8 mouse cellular contexts compared by ENCODE assay signal in the genomic region with DNA sequence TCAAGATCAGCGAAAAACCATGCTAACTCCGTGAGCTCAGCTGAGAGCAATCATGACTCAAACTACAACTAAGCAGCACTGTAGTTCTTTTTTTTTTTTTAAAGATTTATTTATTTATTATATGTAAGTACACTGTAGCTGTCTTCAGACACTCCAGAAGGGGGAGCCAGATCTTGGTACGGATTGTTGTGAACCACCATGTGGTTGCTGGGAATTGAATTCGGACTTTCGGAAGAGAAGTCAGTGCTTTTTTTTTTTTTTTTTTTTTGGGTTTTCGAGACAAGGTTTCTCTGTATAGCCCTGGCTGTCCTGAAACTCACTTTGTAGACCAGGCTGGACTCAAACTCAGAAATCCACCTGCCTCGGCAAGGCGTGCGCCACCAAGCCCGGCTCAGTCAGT.
DNase-seq lines count a peak whose midpoint lies in the region; ATAC-seq and TF ChIP-seq lines count a peak whose summit lies in the region.
"Not testable (repeated sequence)": the region's sequence is repeated elsewhere in the genome, so short reads cannot be mapped to it uniquely, and the experiment has no call there.

No protein-coding gene starts in this region.

- TF ChIP-seq EP300 in CH12.LX (IDR thresholded peaks at IDR 0.05; ENCODE audit: low read length); heart, adult 2 months (IDR thresholded peaks at IDR 0.05; ENCODE audit: insufficient read depth, low read depth, low read length); lung, postnatal 0 days (IDR thresholded peaks at IDR 0.05); stomach, postnatal 0 days (optimal IDR thresholded peaks at IDR 0.05): not testable (repeated sequence)

- in situ Hi-C loops in CH12.LX (cut with MboI; ENCODE audit: low pct_ligation_motif_present, low pct_unique_long_range_greater_than_20kb, low sequenced_read_pairs): loop anchor here (25.0 kb wide), 2 partner anchors 313 to 413 kb away; a partner anchor contains a TSS
- in situ Hi-C loops in ES-E14 (cut with MboI; ENCODE audit: low sequenced_read_pairs in 2 of 2, unreplicated experiment in 2 of 2): not testable (repeated sequence)

- H3K79me2 ChIP-seq in CH12.LX (replicated peaks; ENCODE audit: control insufficient read depth, extremely low read depth, insufficient read depth, poor library complexity, severe bottlenecking); heart, adult 2 months (replicated peaks; ENCODE audit: control insufficient read depth, insufficient read depth, low read length): not testable (repeated sequence)

- H3K27me3 ChIP-seq in CH12.LX (replicated peaks); heart, adult 2 months (ENCODE audit: control insufficient read depth, insufficient read depth, low read length); intestine, postnatal 0 days (replicated peaks; ENCODE audit: control insufficient read depth, insufficient read depth, low read length); lung, postnatal 0 days (replicated peaks; ENCODE audit: insufficient read depth, low read length); stomach, postnatal 0 days (ENCODE audit: control insufficient read depth, insufficient read depth, low read length): not testable (repeated sequence)

- H3K9ac ChIP-seq in CH12.LX (ENCODE audit: insufficient read depth, low read depth); ES-E14 (ENCODE audit: insufficient read depth, low read depth, low read length, poor library complexity, severe bottlenecking); heart, adult 2 months (ENCODE audit: low read depth, low read length); intestine, postnatal 0 days (ENCODE audit: low read depth, low read length); lung, postnatal 0 days (replicated peaks; ENCODE audit: low read depth); stomach, postnatal 0 days (ENCODE audit: low read length): not testable (repeated sequence)

- H3K4me2 ChIP-seq in CH12.LX (ENCODE audit: insufficient read depth, low read depth, poor library complexity, severe bottlenecking); intestine, postnatal 0 days (replicated peaks; ENCODE audit: low read depth); lung, postnatal 0 days (replicated peaks; ENCODE audit: low read depth, low read length); stomach, postnatal 0 days (replicated peaks; ENCODE audit: low read depth): not testable (repeated sequence)

- intact Hi-C loops in heart, adult 2 months (cut with DNase I): not testable (repeated sequence)

- H3K9me3 ChIP-seq in CH12.LX (replicated peaks; ENCODE audit: low read length); ES-E14 (ENCODE audit: control insufficient read depth, insufficient read depth, low read depth, low read length); intestine, postnatal 0 days (ENCODE audit: control insufficient read depth); lung, postnatal 0 days (ENCODE audit: low read length); stomach, postnatal 0 days (ENCODE audit: control insufficient read depth, low read length): not testable (repeated sequence)

- 95% methylated on average over 9 of the region's 10 CpGs for WGBS in heart, adult 2 months
- 96% methylated on average over 10 of the region's 10 CpGs for WGBS in intestine, postnatal 0 days
- WGBS in lung, postnatal 0 days: 95% methylated on average over 9 of the region's 10 CpGs
- 93% methylated on average over 9 of the region's 10 CpGs for WGBS in stomach, postnatal 0 days

- not testable (repeated sequence) for TF ChIP-seq RAD21 in CH12.LX (IDR thresholded peaks at IDR 0.05; ENCODE audit: low read depth, low read length)

- dilution Hi-C loops in CH12.LX (cut with MboI; ENCODE audit: extremely low pct_ligation_motif_present, extremely low pct_unique_long_range_greater_than_20kb, low sequenced_read_pairs): not testable (repeated sequence)

- not testable (repeated sequence) for H3K27ac ChIP-seq in CH12.LX (ENCODE audit: insufficient read depth, low read depth); ES-E14 (ENCODE audit: insufficient read depth, low read depth, low read length, poor library complexity, severe bottlenecking); heart, adult 2 months; intestine, postnatal 0 days (ENCODE audit: low read depth, low read length); layer of hippocampus, adult 2 months; lung, postnatal 0 days (ENCODE audit: low read length); stomach, postnatal 0 days (replicated peaks)

- TF ChIP-seq POLR2A in CH12.LX (IDR thresholded peaks at IDR 0.05; ENCODE audit: low read depth, low read length); heart, adult 2 months (IDR thresholded peaks at IDR 0.05; ENCODE audit: insufficient read depth, low read depth, low read length): not testable (repeated sequence)

- DNase-seq in CH12.LX (ENCODE audit: extremely low read depth); ES-E14 (ENCODE audit: low read depth, low spot score); heart, adult 2 months; layer of hippocampus, adult 2 months (ENCODE audit: low spot score in 2 of 2); lung, postnatal 0 days (ENCODE audit: low spot score); stomach, postnatal 0 days (ENCODE audit: low spot score): not testable (repeated sequence)
- peak; percentile 57 for DNase-seq in R1 (ENCODE audit: low read depth, low spot score)

- H3K4me3 ChIP-seq in CH12.LX (replicated peaks in 1 of 3; ENCODE audit: low read depth in 2 of 3, low read length in 2 of 3, poor library complexity in 1 of 3); ES-E14 (ENCODE audit: insufficient read depth in 1 of 2, low read depth in 1 of 2, low read length in 2 of 2, poor library complexity in 1 of 2, severe bottlenecking in 1 of 2); heart, adult 2 months; intestine, postnatal 0 days (ENCODE audit: low read depth, low read length); layer of hippocampus, adult 2 months; lung, postnatal 0 days (ENCODE audit: low read depth, low read length); stomach, postnatal 0 days (ENCODE audit: low read depth, low read length): not testable (repeated sequence)

- not testable (repeated sequence) for ATAC-seq in intestine, postnatal 0 days; lung, postnatal 0 days; stomach, postnatal 0 days (ENCODE audit: low FRiP score, low TSS enrichment)

- peaks cover 0 to 11% of the 10 kb centered on the region in 2 experiments; a peak in 2 of 4 replicates for H3K4me1 ChIP-seq in CH12.LX (ENCODE audit: control insufficient read depth in 1 of 2, insufficient read depth in 2 of 2)
- H3K4me1 ChIP-seq in ES-E14 (ENCODE audit: control insufficient read depth in 2 of 2, insufficient read depth in 2 of 2, low read length in 2 of 2, poor library complexity in 1 of 2): peaks cover 14 to 18% of the 10 kb centered on the region in 2 experiments
- H3K4me1 ChIP-seq in heart, adult 2 months (ENCODE audit: control insufficient read depth, insufficient read depth, low read length): peaks cover 12% of the 10 kb centered on the region
- H3K4me1 ChIP-seq in intestine, postnatal 0 days (replicated peaks; ENCODE audit: control insufficient read depth, insufficient read depth, low read length); lung, postnatal 0 days (ENCODE audit: insufficient read depth, low read depth, low read length); stomach, postnatal 0 days (replicated peaks; ENCODE audit: control insufficient read depth, insufficient read depth): not testable (repeated sequence)

- H3K36me3 ChIP-seq in CH12.LX (replicated peaks in 1 of 2; ENCODE audit: control insufficient read depth in 1 of 2, insufficient read depth in 1 of 2, low read length in 1 of 2): peaks cover 83 to 97% of the 10 kb centered on the region in 2 experiments
- peaks cover 30% of the 10 kb centered on the region for H3K36me3 ChIP-seq in ES-E14 (ENCODE audit: control insufficient read depth, insufficient read depth, low read length, poor library complexity, severe bottlenecking)
- peaks cover 32% of the 10 kb centered on the region for H3K36me3 ChIP-seq in heart, adult 2 months (ENCODE audit: control insufficient read depth, insufficient read depth, low read length)
- H3K36me3 ChIP-seq in intestine, postnatal 0 days (ENCODE audit: control insufficient read depth, insufficient read depth): peaks cover 81% of the 10 kb centered on the region
- H3K36me3 ChIP-seq in lung, postnatal 0 days (ENCODE audit: insufficient read depth, low read length): peaks cover 79% of the 10 kb centered on the region
- peaks cover 49% of the 10 kb centered on the region for H3K36me3 ChIP-seq in stomach, postnatal 0 days (ENCODE audit: control insufficient read depth, insufficient read depth, low read length)

- TF ChIP-seq CTCF in CH12.LX (conservative IDR thresholded peaks at IDR 0.05 in 1 of 2, IDR thresholded peaks at IDR 0.05 in 1 of 2; ENCODE audit: low read depth in 2 of 2, low read length in 2 of 2): peak in 1 of 2 experiments; percentile 17; a peak in 1 of 4 replicates
- TF ChIP-seq CTCF in heart, adult 2 months (IDR thresholded peaks at IDR 0.05): 0 out of 2 replicates have a peak, but pooled peaks have one; percentile 12
- TF ChIP-seq CTCF in intestine, postnatal 0 days (IDR thresholded peaks at IDR 0.05; ENCODE audit: low read depth): peak; percentile 27
- TF ChIP-seq CTCF in layer of hippocampus, adult 2 months (conservative IDR thresholded peaks at IDR 0.05): peak; percentile 23; the same call in 1 of the 2 replicates
- TF ChIP-seq CTCF in lung, postnatal 0 days (IDR thresholded peaks at IDR 0.05): peak; percentile 34; the same call in 1 of the 2 replicates
- TF ChIP-seq CTCF in stomach, postnatal 0 days (IDR thresholded peaks at IDR 0.05; ENCODE audit: low read depth): peak; percentile 39; the same call in 1 of the 2 replicates

TF ChIP-seq in CH12.LX, 34 proteins besides CTCF, POLR2A, EP300 and RAD21:
- peak; percentile 32; the same call in 1 of the 2 replicates for TF ChIP-seq ZNF384 (IDR thresholded peaks at IDR 0.05; ENCODE audit: low read depth, low read length)

TF ChIP-seq in ES-E14, 5 proteins besides CTCF, POLR2A, EP300 and RAD21:
- 0 out of 2 replicates have a peak, but pooled peaks have one; percentile 65 for TF ChIP-seq ZNF384 (IDR thresholded peaks at IDR 0.05; ENCODE audit: low read depth, low read length)
TF ChIP-seq in ES-E14: peak in this region for 1; not testable (repeated sequence) for 4.
